ENCODE assay signal across 22 mouse cellular contexts in the genomic region with DNA sequence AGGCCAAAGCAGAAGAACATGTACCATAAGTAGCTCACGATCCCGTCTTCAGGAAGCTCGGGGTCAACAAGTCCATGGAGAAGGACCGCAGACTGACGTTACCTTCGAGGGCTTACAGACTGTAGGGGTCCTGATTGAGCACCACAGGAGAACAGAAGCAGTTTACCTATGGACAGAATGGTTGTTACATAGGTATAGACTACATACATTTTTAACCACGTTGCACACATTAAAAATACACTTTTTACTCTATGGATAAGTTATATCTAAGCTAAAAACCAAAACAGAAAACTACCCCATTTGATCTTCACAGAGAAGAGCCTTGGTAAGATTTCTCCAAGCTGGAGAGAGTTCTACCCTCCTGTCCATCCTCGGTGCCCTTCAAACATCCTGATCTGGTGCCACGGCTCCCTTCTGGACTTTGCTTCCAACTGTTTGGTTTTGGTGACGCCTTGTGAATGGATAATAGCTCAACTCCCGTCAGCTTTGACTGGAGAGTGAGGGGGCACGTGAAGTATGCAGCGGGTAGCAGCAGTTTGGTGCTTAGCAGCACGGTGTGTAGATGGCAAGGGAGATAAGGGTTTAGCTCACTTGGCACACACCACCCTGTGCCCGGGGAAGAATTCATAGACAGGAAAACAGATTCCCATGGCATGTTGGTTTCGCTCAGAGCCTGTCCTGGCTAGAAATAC.
"Had no signal": no experiment of that assay in that cellular context is flagged by ENCODE, and none has a peak within 500 bp of the region (broad histone marks: within the 10 kb centered on the region; RNA-seq: fewer than 3 reads in every experiment).

No protein-coding gene starts in this region.

- H3K9ac ChIP-seq: intestine, embryonic 15.5 days; kidney, embryonic 15.5 days; liver, embryonic 14.5 days; lung, embryonic 14.5 days; neural tube, embryonic 12.5 days; neural tube, embryonic 15.5 days; stomach, embryonic 15.5 days had no signal

- H3K9me3 ChIP-seq: intestine, embryonic 15.5 days; kidney, embryonic 15.5 days; midbrain, embryonic 10.5 days; neural tube, embryonic 12.5 days; neural tube, embryonic 15.5 days; stomach, embryonic 15.5 days had no signal

- H3K27me3 ChIP-seq: intestine, embryonic 15.5 days; kidney, embryonic 15.5 days; neural tube, embryonic 12.5 days; neural tube, embryonic 15.5 days; stomach, embryonic 15.5 days had no signal

- ATAC-seq: intestine, embryonic 15.5 days had no signal

- DNase-seq: kidney, adult 11 months; kidney, adult 8-10 months; kidney, postnatal 10 days; kidney, postnatal 36 days; layer of hippocampus, postnatal 36 days; lung, embryonic 14.5 days; lung, postnatal 10 days; lung, postnatal 36 days; midbrain, embryonic 14.5 days; right cerebral cortex, adult 18-20 months; right cerebral cortex, postnatal 25 days; spleen, adult 18-20 months; thymus, postnatal 4 days had no signal

- H3K36me3 ChIP-seq: intestine, embryonic 15.5 days; kidney, embryonic 15.5 days; midbrain, embryonic 10.5 days; neural tube, embryonic 12.5 days; neural tube, embryonic 15.5 days; stomach, embryonic 15.5 days had no signal

- H3K4me3 ChIP-seq: intestine, embryonic 15.5 days; kidney, embryonic 15.5 days; left cerebral cortex, adult 2 months; megakaryocyte, embryonic 14.5 days; midbrain, embryonic 10.5 days; neural tube, embryonic 12.5 days; neural tube, embryonic 15.5 days; stomach, embryonic 15.5 days had no signal

- H3K4me1 ChIP-seq: intestine, embryonic 15.5 days; neural tube, embryonic 12.5 days; stomach, embryonic 15.5 days had no signal

- H3K27ac ChIP-seq: intestine, embryonic 15.5 days; kidney, embryonic 15.5 days; left cerebral cortex, adult 2 months; liver, embryonic 14.5 days; midbrain, embryonic 10.5 days; neural tube, embryonic 12.5 days; neural tube, embryonic 15.5 days; stomach, embryonic 15.5 days had no signal

- H3K4me2 ChIP-seq: intestine, embryonic 15.5 days; kidney, embryonic 15.5 days; lung, embryonic 14.5 days; neural tube, embryonic 12.5 days; neural tube, embryonic 15.5 days; stomach, embryonic 15.5 days had no signal
